Mouse (Mus musculus) left cerebral cortex, adult 9 months (tissue): Measurements from ENCODE around the gene Zfp697.
"Not testable (repeated sequence)": the region's sequence is repeated elsewhere in the genome, so short reads cannot be mapped to it uniquely, and the experiment has no call there.

Experiments used
- DNase-seq, 2 experiments: peaks; one replicate each; pipeline ENCODE4 v3.0.0; 2022; ENCODE audit warnings: low spot score in 2 of 2

Gene Zfp697

DNA sequence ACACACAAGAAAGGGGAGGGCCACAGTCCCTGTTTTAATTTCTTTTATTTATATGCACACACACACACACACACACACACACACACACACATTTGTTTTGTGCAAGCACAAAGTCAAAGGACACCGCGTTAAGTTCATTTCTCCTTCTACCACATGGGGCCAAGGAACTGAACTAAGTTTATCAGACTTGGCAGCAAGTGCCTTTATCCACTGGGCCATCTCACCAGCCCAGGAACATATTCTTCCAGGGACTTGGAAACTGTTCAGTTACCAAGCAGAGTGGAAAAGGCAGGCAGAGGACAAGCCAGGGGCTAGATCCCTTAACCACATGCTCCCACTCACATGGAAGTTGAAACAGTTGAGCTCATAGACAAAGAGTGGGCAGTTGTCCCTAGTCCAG lies 13.5 kb upstream of the Zfp697 start:
- no peak for DNase-seq

DNA sequence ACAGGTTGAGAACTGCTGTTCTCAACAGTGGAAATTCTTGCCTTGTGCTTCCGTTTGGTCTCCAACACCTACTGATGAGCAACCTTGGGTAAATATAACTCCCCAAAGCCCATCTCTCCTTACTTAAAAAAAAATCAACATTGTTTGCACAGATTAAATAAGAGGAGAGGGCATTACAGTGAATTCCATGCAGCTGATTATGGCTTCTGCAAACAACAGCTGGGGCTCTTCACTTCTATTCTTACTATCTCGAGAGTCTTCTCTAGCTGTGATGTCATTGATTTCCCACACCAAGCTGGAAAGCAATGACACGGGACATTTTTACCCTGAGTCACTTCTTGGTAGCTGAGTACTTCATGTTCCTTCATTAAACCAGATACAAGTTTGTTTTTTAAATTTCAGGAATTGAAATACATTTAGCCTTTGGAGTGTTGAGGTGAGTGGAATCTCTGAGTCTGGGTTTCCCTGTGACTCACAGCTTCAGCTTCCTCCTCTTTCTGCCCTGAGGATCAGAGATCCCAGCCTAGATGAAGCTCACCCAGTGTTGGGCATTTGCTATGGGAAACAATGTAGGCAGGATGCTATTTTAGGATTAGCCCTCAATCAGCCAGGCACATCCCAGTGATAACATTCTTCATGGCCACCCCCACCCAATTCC lies 8.1 kb upstream of the Zfp697 start:
- DNase-seq = no peak

DNA sequence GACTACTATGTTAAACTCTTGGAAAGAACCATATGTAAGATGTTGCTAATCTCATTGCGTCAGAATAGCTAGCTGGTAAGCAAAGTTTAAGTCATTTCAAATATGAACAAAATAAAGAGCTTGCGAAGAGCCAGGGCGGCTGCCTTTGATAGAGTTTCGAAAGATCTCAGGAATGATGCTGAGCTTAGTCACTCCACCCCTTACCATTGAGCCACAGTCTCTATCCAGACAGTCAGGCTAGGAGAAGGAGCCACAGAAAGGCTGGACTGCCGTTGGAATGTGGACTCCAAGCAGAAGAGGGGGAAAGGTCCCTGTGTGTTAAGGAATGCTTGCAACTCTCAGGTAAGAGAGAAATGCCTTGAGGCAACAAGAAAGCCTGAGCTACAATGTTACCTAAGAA lies 7.3 kb upstream of the Zfp697 start:
- DNase-seq = no peak

DNA sequence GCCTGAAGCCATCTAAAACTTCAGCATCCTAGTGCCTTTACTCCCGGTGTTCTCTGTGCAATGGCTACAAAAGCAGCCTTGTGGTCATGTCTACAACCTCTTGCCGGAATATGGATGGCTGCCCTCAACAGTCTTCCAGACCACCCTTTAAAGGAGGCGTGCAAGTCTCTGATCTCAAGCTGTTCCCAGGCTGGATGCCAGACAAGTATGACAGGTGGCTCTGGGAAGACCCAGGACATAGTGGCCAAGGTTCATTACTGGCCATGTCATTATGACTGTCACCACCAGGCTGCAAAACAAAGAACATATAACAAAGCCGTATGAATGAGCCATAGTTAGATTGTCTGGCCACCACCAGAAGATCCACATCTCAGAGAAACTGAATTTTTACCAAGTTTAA lies 4.0 kb upstream of the Zfp697 start:
- no peak for DNase-seq

DNA sequence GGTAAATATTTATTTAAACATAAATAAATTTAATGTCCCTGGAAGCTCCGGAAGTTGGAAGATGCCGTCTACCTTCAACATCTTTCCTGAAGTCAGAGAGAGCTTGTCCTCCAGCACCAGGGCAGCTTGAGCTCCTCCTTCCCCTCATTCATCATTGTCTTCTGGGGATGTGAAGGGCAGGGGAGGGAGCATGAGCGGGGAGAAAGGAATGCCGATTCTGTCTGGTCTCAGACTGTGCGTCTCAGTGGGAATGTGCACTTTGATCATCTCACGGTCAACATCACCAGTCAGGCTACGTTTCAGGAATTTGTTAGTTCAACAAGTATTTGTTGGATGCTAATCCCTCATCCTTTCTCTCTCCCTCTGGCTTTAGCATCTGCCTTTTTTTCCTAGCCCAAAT lies 3.0 kb upstream of the Zfp697 start:
- no peak for DNase-seq

DNA sequence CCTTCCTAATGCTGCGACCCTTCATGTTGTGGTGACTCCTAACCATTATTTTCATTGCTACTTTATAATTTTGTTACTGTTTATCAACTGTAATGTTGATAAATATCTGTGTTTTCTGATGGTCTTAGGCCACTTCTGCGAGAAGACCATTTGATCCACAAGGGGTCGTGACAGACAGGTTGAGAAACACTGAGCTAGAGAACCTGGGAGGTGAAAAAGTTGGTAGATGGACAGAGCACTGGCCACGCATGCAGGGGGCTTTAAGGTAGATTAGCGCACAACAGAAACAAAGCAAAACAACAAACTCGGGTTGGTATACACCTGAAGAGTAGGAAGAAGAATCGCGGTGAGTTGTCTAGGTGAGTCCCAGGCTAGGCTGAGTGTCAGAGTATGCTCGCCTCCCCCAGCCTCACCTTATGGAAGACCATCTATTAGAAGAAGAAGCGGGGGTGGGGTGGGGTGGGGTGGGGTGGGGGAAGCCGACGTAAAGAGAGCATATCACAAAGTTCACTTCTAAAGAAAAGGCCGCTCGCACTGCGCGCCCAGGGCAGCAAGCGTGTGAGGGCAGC lies 500 bp upstream of the Zfp697 start:
- no peak for DNase-seq

DNA sequence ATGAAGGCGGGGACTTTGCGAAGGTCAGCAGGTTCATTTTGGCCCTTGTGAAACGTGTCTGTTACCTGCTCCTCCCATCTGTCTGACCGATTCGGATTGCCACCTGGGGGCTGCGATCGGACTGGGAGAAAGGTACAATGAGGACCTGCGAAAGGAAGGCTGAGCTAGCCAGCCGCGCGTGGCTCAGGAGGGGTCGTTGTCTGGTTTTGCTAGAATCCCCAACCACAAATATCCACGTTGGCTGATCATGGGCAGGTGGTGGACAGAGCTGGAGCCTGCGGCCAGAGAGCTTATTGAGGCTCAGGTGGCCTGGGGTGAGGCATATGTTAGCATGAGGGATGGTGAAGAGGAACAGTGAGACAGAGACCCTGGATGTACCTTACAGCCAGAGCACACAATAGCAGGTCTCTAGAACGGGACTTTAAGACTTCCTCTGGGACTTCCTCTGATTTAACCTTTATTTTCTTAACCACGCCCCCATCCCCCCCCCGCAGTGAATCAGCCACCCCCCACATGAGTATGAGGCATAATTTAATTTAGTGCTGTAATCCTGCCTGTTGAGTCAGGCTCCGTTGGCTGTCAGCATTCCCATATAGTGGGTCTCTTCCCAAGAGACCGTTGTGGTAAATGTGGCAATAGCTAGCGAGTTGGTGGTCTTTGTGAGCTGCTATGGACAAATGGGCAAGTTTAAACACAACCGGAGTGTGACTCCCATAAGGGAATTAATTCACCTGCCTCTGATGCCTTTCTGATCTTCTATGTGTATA lies 946 bp downstream of the Zfp697 start:
- DNase-seq = no peak

DNA sequence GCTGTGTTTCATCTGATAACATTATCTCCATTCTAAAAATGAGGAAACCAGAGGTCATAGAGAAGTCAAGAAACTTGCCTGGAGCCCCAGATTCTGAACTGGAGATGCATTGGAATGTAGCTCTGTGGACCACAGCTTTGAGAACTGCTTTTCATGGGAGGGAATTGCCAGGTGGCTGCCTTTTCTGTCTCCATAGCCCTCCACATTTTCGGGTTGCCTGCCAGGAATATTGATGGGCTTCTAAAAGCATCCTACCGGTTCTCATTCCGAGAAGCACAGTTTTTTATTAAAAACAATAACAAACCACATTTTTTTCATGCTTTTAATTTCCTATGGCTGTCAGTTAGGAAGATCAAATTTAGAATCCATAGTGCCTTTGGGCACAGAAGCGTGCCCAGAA lies 4.8 kb downstream of the Zfp697 start:
- no peak for DNase-seq

DNA sequence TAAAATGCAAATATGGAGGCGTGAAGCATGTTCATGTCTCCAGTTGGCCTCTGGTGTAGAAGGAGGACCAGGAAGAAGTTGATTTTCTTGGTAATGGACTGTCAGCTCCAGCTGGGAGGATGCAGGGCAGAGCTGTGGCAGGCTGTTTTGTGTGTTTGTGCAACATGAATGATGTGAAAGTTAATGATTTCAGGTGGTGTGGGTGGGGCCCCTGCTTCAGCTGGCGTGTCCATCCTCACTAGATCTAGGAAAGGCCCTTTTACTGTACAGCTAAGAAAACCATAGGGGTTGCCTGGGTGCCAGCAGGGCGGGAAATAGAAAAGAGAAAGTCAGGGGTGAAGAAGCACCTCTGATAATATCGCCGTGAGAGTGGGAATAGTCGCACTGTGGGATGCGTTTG lies 5.5 kb downstream of the Zfp697 start:
- no peak for DNase-seq

DNA sequence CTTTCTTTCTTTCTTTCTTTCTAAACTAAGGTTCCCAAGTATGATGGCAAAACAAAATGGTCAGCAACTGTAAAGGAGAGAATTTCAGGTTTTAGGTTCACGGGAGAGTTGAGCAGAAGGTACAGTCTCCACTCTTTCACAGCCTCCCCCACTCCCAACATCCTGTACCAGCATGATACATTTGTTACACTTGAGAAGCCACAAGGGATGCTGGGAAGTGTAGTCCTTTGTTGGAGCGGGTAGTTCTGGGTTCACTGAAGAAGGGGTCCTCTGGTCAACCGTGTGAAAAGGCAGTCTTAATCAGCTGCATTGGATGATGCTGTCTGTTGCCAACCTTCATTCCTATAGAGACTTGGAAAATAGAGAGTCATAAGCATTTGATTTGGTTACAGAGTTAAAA lies 7.0 kb downstream of the Zfp697 start:
- no peak for DNase-seq

DNA sequence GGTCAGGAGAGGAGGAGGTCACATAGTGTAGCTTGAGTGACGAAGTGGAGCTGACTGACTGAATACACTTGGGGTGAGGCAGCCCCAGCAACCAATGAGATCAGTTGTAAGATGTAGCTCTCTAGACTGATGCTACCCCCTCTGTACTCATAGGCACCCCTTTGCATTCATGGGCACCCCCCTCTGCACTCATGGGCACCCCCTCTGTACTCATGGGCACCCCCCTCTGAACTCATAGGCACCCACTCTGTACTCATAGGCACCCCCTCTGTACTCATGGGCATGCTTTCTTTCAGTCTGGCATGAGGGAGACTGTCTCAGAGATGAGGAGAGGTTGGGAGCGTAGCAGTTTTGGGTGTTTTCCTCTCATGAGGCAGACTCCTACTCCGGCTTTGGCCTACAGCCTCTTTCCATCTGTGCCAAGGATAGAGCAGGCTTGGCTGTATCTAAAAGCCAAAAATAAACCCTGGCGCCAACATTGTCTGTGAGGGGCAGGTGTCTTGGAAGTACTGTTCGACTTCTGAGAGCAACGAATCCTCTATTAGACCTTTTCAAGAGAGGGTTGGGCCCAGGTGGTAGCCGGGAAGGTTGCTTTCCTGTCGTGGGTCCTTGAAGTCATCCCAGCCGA lies 22.1 kb downstream of the Zfp697 start:
- not testable (repeated sequence) for DNase-seq

DNA sequence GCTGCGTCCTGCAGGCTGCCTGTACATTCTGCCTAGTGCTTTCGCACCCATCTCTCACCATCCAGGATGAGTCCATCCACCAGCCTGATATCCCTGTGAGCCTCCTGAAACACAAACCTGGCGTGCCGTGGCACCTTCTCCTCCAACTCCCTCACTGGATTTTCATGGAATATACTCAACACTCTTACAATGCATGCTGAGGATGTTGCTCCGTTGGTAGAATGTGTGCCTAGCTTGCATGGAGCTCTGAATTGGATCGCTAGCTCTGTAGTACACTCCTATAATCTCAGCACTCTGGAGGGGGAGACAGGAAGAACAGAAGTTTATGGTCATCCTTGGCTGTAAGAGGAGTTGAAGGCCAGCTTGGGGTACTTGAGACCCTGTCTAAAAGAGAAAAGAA lies 23.6 kb downstream of the Zfp697 start:
- DNase-seq = not testable (repeated sequence)

DNA sequence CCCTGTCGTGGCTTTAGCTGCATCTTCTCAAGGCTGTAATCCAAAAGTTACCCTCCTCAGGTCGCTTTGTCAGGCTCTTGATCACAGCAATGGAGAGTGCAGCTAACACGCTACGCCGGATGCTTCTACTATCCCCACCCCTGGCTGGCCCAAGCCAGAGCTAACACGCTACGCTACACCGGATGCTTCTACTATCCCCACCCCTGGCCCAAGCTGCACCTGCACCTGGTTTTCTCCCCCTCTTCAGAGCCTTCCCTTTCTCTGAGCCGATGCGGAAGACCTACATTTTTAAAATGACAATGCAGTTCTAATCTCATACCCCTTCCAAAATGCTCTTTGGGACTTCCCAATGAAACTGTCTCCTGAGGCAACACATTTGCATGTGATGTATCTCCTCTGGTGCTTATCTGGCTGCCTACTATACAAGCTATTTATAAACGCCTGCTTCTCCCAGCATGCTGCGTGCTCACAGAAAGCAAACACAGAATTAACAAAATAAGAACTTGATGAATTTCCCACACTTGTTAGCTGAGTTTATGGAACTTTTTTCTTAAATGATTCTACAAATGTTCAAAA lies 24.4 kb downstream of the Zfp697 start:
- not testable (repeated sequence) for DNase-seq

DNA sequence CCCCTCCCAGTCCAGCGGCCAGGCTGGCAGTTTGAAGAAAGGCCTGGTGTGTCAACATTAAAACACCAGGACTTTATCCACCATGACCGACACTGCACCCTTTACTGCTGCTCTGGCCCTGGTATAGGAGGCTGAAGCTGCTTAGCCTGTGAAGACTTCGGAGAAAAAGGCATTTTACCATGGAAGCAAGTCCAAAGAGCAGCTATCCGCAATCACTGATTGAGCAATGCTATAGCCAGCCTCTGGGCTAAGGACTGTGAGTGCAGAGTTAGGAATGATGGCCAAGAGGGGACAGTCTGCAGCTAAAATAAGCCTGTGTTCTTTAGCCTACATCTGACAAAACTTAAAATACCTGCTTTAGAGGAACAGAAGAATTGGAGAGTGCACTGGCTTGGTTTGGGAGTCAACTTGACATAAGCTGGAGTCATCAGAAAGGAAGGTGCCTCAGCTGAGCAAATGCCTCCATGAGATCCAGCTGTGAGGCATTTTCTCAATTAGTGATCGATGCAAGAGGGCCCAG lies 25.1 kb downstream of the Zfp697 start:
- DNase-seq = not testable (repeated sequence)

DNA sequence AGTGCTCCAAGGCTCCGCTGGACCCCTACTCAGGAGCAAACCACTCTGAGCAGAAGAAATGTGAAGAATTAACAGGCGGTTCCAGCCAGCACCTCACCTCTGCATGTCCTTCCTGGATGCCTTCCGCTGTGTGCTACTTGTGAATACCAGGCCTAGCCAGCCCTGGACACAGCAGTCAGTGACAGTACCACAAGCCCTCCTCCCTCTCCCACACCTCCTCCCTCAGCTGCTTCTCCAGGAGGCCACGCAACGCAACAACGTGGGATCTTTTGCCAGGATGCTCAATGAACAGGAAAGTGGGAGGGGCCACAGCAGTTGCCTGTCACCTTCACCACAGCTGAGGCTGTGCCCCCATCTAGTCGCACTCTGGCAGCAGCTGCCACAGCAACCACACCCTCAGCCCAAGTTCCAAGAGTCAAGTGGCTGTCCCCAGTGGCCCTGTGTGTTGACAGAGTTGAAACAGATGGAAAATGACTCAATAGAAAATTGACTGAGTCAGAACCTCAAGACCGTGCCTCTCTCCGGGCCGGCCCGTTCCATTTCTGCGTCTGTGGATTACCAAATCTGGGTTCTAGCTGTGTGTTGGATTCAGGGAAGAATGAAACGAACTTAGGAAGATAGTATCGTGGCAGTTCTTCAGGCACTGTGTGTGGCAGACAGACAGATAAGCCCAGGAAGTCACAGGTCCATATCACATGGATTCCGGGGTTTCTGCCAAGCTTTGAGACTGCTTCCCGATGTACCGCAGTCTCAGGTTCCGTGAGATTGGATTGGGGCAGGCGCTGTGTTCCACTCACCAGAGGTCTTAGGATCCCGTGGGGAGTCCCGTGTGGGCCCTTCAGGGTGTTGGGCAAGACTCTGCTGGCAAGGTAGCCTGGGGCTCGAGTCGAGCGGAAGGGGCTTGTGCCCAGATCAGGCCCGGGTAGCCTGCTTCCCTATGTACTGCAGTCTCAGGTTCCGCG lies 28.6 kb downstream of the Zfp697 start:
- DNase-seq = peak in 1 of 2 experiments; percentile 1

DNA sequence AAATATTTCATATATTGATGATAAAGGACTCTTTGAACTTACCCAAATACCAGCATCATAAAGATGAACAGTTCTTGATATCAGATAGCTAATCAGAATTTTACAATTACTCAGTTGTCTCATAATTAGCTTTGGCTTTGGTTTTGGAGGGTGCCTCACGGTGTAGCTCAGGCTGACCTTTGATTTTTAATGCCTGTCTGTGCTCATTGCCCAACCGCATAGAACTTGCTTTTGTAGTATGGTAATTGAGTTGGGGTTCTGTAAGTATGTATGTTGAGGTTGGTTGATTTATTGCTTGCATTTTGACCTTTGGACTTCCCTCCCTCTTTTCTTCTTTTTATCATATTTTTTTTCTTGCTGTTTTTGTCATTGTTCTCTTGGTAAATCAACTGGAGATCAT lies 31.5 kb downstream of the Zfp697 start:
- DNase-seq = no peak

DNA sequence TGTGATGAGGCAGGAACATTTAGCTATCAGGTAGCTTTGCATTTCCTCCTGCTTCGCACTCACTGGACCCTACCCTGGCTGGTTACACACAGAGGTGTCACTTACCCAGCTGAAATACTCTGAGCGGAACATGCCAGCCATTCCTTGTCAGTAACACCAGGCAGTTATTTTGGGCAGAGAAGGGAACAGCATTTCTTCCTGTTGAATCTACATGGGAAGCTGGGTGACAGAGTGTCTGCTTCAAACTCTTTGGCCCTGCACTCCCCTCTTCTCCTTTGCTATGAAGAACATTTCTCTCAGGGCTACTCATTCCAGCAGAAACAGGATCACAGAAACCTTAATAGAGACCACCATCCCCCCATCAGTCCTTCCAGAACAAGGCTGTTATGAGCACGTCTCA lies 32.0 kb downstream of the Zfp697 start:
- no peak for DNase-seq

DNA sequence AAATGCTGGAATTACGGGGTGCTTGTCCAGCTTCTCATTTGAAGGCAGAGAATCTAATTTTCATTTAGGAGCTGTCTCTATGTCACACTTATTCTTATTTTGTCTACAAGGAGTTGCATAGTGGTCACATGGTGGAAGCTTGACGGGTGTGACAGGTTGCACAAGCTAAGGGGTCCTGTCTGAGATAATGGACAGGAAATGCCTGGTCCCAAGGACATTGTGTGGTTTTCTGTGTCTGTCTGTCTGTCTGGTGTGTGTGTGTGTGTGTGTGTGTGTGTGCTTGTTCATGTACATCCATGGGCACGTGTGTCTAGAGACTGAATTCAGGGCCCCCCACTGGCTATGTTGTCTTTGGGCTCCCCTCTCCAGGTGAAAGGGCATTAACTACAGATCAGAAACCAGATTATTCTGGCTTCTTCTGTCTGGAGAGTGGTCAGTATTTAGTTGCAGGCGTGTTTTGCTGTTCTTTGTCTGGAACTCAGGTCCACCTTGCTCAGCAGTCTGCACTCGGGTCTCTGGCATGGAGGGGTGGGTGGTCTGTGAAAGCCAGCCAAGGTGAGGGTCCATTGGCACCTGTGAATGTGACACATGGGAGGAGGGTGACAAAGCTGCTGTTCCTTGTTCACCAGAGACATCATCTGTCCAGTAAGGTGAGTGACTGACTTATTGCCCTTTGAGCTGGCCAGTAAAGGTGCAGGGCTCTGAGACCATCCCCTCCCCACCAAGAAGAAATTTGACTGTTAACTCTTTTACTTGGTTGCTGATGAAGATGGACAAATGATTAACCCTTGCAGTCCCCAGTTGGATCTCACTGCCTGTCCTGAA lies 34.4 kb downstream of the Zfp697 start:
- no peak for DNase-seq

DNA sequence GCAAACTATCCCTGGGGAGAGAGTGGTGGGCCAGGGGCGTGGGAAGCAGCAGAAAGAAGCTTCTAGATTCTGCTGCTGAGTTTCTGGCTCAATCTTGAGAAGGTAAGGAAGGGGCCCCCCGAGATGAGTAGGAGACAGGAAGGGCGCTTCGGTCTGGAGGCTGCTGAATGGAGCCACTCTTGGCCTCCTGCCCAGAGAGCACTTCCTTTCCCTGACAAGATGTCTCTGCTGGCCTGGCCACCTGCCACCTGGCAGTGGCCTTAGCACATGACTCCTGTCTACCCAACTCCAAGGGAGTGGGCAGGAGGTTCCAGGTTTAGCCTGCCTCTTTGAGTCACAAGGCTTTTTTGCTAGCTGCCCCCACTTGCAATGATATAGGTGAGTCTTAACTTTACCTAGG lies 35.1 kb downstream of the Zfp697 start:
- DNase-seq = peak; percentile 63 to 85
